Mouse (Mus musculus): ENCODE measurements at regions not wholly inside any gene's neighbourhood (a gene's known extent, or its start where the extent isn't known, plus 50 kb on each side); places are given as distances from the start of the nearest gene placed in this dataset.

- TF ChIP-seq ZNF384 (IDR thresholded peaks at IDR 0.05; ENCODE audit: low read depth, low read length) (no peak), HCFC1 (IDR thresholded peaks at IDR 0.05; ENCODE audit: borderline replicate concordance, insufficient read depth, low read length) (no peak), ZC3H11A (IDR thresholded peaks at IDR 0.05; ENCODE audit: borderline replicate concordance, low read depth, low read length) (no peak), CHD2 (IDR thresholded peaks at IDR 0.05; ENCODE audit: low read depth, low read length) (no peak)
Observed at GRCm38 (mm10) chr1:137364396-137364795, 404.1 kb upstream of the Nr5a2 start.

Measured in ES-E14 (cell line).